Mouse (Mus musculus) thymus, postnatal 10 days (tissue): Measurements from ENCODE around the gene Il1rapl2.

Source experiments
- DNase-seq, 2 experiments: peaks; one replicate each; pipeline ENCODE4 v3.0.0; 2021; ENCODE audit warnings: low spot score in 2 of 2

Gene Il1rapl2

GRCm38 (mm10) chrX:137570321-137571195 is at the start of gene Il1rapl2:
Gene Il1rapl2 (plus strand): TSS chrX:137570608.
- no peak for DNase-seq

- no peak for DNase-seq
Measured at GRCm38 (mm10) chrX:137548348-137548747, 22.1 kb upstream of the Il1rapl2 start.

- DNase-seq = no peak
Measured at GRCm38 (mm10) chrX:137569472-137570188, 778 bp upstream of the Il1rapl2 start.

- DNase-seq = no peak
Measured at GRCm38 (mm10) chrX:137582656-137583055, 12.2 kb downstream of the Il1rapl2 start.

- no peak for DNase-seq
Measured at GRCm38 (mm10) chrX:137620697-137621096, 50.3 kb downstream of the Il1rapl2 start.

DNA sequence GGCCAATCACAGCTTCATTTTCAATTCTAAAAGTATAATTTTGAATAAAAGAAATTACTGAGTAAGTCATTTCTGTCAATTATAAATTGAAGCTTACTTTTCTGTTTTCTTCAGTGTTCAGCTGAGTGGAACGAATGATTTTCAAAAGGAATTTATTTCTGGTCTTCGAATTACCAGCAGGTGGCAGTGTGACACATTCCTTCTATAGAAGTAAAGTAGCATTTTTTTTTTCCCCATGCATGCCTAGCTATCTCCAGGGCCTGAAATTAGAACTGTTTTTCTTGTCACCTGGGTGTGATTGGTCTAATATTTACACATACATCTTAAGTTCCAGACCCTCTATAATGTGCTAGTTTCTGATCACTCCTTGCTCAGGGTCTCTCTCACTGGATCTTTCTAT is 96.6 kb downstream of the Il1rapl2 start:
- DNase-seq = no peak

DNA sequence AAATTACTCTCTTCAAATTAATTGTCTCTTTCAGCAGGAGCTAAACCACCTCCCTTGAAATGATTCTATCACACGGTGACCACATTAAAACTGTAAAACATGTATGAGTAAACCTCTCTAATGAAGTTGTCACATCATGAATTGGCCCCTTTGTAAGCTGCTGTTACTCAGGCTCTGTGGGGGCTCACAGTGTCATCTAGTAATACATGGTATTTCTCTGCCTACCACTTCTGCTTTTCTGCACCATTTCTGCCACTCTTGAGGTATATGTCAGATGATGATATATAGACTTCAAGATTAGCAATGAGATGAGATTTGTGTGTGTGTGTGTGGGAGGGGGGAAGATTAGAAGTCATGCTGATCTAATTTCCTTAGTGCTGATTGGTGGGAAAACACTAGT is 117.6 kb downstream of the Il1rapl2 start:
- no peak for DNase-seq

DNA sequence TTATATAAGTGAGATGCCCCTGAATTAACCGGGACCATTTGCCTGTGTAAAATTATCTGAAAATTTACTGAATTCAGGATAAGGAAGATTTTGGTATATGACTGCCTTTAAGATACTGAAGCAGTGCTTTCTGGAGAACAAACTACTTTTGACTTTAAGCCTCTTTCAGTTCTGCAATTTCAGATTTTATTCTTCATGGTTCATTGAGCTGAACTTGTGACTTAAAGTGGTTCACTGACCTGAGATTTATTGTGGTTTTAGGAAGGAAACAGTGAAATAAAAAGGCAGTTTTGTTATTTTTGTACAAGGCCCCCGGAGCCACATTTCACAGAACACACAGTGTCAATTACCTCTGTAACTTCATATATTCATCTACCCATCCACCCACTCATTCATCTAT is 129.6 kb downstream of the Il1rapl2 start:
- DNase-seq = no peak

- no peak for DNase-seq
Measured at GRCm38 (mm10) chrX:137755537-137755936, 185.1 kb downstream of the Il1rapl2 start.

GRCm38 (mm10) chrX:137805484-137806200 is 235.2 kb downstream of the Il1rapl2 start:
- DNase-seq = no peak

GRCm38 (mm10) chrX:137806231-137807114 is 236.1 kb downstream of the Il1rapl2 start:
- DNase-seq = no peak

DNA sequence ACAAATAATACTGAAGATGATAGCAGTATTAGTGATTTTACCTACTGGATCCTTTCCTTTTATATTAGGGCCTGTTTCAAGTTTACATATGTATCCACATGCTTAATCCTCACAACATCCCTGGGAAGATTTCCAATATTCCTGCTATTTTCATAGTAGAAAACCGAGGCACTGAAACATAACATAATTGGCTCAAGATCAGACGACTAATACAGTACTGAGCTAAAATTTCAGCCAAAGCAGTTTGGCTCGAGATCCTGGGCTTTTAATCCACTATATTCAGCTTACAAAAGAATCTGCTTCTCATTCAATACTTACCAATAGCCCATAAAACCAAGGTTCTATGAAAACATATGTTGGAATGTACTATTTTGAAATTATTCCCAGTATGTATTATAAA is 239.1 kb downstream of the Il1rapl2 start:
- DNase-seq = no peak

DNA sequence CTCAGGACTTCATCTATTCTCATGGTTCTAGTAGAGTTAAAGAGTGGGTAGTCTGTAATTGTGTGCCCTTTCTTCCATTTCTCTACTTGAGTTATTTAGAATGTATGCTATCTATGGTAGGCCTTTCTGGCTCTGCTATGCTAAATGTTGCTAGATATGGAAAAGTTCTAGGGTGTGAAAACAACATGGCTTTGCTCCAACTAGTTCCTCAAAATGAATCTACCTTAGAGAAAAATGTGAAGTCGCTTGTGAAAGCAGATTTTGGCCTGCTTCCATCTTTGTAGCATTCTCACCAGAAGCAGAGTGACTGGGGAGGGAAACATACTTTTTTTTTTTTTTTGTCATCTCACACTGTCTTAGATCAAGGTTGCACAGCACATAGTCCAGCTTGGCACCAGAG is 241.7 kb downstream of the Il1rapl2 start:
- DNase-seq = no peak

GRCm38 (mm10) chrX:137848936-137849335 is 278.5 kb downstream of the Il1rapl2 start:
- no peak for DNase-seq

GRCm38 (mm10) chrX:137923490-137923889 is 353.1 kb downstream of the Il1rapl2 start:
- no peak for DNase-seq

- no peak for DNase-seq
Measured at GRCm38 (mm10) chrX:137926835-137927234, 356.4 kb downstream of the Il1rapl2 start.

DNA sequence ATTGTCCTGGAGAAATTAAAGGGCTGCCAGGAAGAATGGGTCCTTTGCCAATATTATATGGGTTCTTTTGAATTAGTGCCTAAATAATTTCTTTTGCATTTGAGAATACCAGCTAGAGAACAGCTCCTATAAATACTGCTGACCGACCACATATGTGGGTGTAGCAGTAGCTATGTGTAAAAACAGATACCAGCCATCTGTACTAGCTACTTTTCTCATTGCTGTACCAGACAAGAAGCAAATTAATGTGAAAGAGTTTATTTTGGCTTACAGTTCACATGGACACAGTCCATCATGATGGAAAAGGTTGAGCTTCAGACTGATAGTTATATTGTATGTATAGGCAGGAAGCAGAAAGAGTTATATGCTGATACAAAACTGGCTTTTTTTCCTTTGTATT is 377.3 kb downstream of the Il1rapl2 start:
- no peak for DNase-seq

GRCm38 (mm10) chrX:137971306-137971705 is 400.9 kb downstream of the Il1rapl2 start:
- DNase-seq = no peak

- DNase-seq = no peak
Measured at GRCm38 (mm10) chrX:138043113-138043512, 472.7 kb downstream of the Il1rapl2 start.

DNA sequence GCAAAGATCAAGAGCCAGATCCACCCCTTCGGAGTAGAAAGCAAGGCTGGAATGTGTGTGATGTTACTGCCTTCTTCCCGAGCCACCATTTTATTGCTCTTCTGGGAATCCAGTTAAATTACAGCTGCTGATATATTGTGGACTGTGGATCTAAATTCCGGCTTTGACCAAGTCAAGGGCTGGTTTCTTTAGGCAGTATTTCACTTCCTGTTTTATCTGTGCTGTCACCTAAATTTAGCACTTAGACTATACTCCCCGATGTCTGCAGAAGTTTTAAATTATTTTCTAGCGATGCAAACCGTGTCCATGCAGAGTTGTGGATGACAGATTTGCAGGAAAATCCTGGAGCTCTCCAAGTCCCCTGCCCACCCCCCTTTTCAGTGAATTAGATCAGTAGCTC is 533.5 kb downstream of the Il1rapl2 start:
- DNase-seq = no peak

DNA sequence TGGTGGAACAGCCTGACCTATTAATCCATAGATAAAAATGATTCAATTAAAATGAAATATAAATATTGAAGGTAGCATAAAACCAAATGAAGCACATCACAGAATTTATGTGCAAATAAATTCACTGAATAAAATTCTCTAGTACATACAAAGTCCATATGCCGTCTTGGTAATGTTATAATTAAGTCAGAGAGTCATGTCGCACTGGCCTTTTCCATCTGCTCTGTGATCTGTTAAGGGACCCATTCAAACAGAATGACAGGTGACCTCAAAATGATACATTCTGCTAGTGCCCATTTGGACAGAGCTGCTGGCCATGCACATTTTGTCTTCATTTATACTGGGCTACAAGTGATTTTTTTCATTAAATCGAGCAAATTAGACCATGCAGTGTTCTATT is 534.3 kb downstream of the Il1rapl2 start:
- DNase-seq = no peak
